8 mouse cellular contexts compared by ENCODE assay signal in genomic region chr13:23760972-23761864, GRCm38 (mm10). TPM values are rescaled to one million over a fixed set of nuclear protein-coding genes. Genes with fewer than 3 reads are reported as not detected.
DNase-seq lines count a peak whose midpoint lies in the region; ATAC-seq lines count a peak whose summit lies in the region.

TSS of gene Hist1h4a (minus strand) at chr13:23761230.

- peak; percentile 49 for ATAC-seq in megakaryocyte, adult 5-6 weeks (ENCODE audit: poor library complexity, severe bottlenecking)

- DNase-seq in adrenal gland, adult (ENCODE audit: inconsistent age in 2 of 2, low spot score in 1 of 2) = peak; percentile 98 to 99
- DNase-seq in embryo, embryonic 10 days (ENCODE audit: low spot score) = peak; percentile 97
- DNase-seq in gastrocnemius, postnatal 10 days = peak; percentile 93
- DNase-seq in induced T-regulatory cell, adult 2 months (ENCODE audit: low read depth) = peak; percentile 100
- DNase-seq in left cerebral cortex, adult 8-10 months (ENCODE audit: low spot score in 2 of 2) = peak; percentile 96 to 98
- peak; percentile 99 for DNase-seq in right cerebral cortex, adult 18-20 months
- peak; percentile 86 for DNase-seq in urinary bladder, adult 2 months (ENCODE audit: low spot score)

RNA-seq across cellular contexts. Expression of gene Hist1h4a, which starts in this region (rescaled TPM):
- total RNA-seq in gastrocnemius, postnatal 10 days (2021) = 100 to 1,000 TPM; 140 to 160 TPM
- 10 to 100 TPM; 43.4 to 63.5 (median 58.0) TPM for total RNA-seq in left cerebral cortex, adult 8-10 months (2022)
- 58.1 TPM in 2 replicates for total RNA-seq in megakaryocyte, adult 5-6 weeks (2015)
- 540 and 548 TPM in 2 replicates for total RNA-seq in megakaryocyte, adult 5-6 weeks (2017)
- 0.48 and 1.2 TPM in 2 replicates for polyA plus RNA-seq in urinary bladder, adult 2 months (2012; rRNA removed)

Comparison
In these comparisons a context has a peak if more than half of its experiments do, and no peak if none do; other contexts are left out.
1. Peak in every context shown above with its lines: DNase-seq and ATAC-seq.